Mouse (Mus musculus): Measurements from ENCODE around the gene Pbx3.

Pbx3 gene

GRCm38 (mm10) chr2:34219150-34219549 is 153.8 kb downstream of the Pbx3 start:
- DNase-seq, result no peak

- no peak for DNase-seq
Measured at GRCm38 (mm10) chr2:34217596-34217995, 155.3 kb downstream of the Pbx3 start.

GRCm38 (mm10) chr2:34215496-34215895 is 157.4 kb downstream of the Pbx3 start:
- no peak for DNase-seq

- DNase-seq, result no peak
Measured at GRCm38 (mm10) chr2:34212418-34212817, 160.5 kb downstream of the Pbx3 start.

- DNase-seq, result no peak
Measured at GRCm38 (mm10) chr2:34204797-34205196, 168.1 kb downstream of the Pbx3 start.

- no peak for DNase-seq
Measured at GRCm38 (mm10) chr2:34204325-34204724, 168.6 kb downstream of the Pbx3 start.

GRCm38 (mm10) chr2:34193870-34194820 is 178.8 kb downstream of the Pbx3 start:
- DNase-seq, result no peak

- DNase-seq, result no peak
Measured at GRCm38 (mm10) chr2:34193276-34193675, 179.7 kb downstream of the Pbx3 start.

- DNase-seq, result no peak
Measured at GRCm38 (mm10) chr2:34187366-34187765, 185.6 kb downstream of the Pbx3 start.

GRCm38 (mm10) chr2:34181600-34181999 is 191.3 kb downstream of the Pbx3 start:
- no peak for DNase-seq

- no peak for DNase-seq
Measured at GRCm38 (mm10) chr2:34179299-34179698, 193.6 kb downstream of the Pbx3 start.

GRCm38 (mm10) chr2:34178653-34179052 is 194.3 kb downstream of the Pbx3 start:
- DNase-seq, result no peak

- no peak for DNase-seq
Measured at GRCm38 (mm10) chr2:34170424-34170823, 202.5 kb downstream of the Pbx3 start.

GRCm38 (mm10) chr2:34169626-34170025 is 203.3 kb downstream of the Pbx3 start:
- no peak for DNase-seq

- peak; percentile 17 for DNase-seq
Measured at GRCm38 (mm10) chr2:34168191-34168590, 204.8 kb downstream of the Pbx3 start.

- DNase-seq, result no peak
Measured at GRCm38 (mm10) chr2:34162484-34162883, 210.5 kb downstream of the Pbx3 start.

GRCm38 (mm10) chr2:34157746-34158145 is 215.2 kb downstream of the Pbx3 start:
- DNase-seq, result no peak

- DNase-seq, result no peak
Measured at GRCm38 (mm10) chr2:34154833-34155232, 218.1 kb downstream of the Pbx3 start.

- DNase-seq, result no peak
Measured at GRCm38 (mm10) chr2:34153336-34153735, 219.6 kb downstream of the Pbx3 start.

- DNase-seq, result no peak
Measured at GRCm38 (mm10) chr2:34150560-34150959, 222.4 kb downstream of the Pbx3 start.

- DNase-seq, result no peak
Measured at GRCm38 (mm10) chr2:34148214-34148613, 224.7 kb downstream of the Pbx3 start.

- DNase-seq, result no peak
Measured at GRCm38 (mm10) chr2:34147476-34147875, 225.5 kb downstream of the Pbx3 start.

- no peak for DNase-seq
Measured at GRCm38 (mm10) chr2:34147036-34147435, 225.9 kb downstream of the Pbx3 start.

GRCm38 (mm10) chr2:34146431-34146830 is 226.5 kb downstream of the Pbx3 start:
- no peak for DNase-seq
